Mouse (Mus musculus) heart, adult 2 months (tissue): ENCODE measurements around the gene Nek4.

Source experiments
- CTCF ChIP-seq: fragments of 200-600 bp; IDR thresholded peaks from 2 replicates; pipeline ENCODE4 v1.8.1; 2022; ENCODE audit warnings: antibody characterized with exemption, mild to moderate bottlenecking, moderate library complexity
- POLR2A ChIP-seq: fragments of 200-500 bp; IDR thresholded peaks from 2 replicates; pipeline ENCODE4 v1.6.1; 2011; ENCODE audit warnings: mild to moderate bottlenecking, low read depth, low read length, control low read depth; ENCODE audit not compliant: insufficient read depth

DNA sequence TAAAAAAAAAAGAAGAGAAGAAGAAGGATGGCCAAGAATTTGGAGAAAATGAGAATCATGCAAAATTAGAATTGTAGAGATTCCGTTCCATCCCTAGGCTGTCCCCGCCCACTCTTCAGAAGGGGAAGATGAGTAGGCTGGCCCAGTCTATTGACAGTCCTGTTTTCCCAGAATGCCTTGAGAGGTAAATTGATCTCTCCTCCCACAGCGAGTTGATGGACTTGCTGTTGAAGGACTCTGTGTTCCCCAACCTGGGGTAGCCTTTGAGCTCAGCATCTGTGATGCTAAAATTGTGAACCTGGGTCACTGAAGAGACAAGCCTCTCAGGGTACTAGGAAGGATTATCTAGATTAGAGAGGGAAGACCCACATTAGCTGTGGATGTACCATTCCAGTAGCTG lies 25.7 kb upstream of the Nek4 start:
- TF ChIP-seq POLR2A, result no peak
- TF ChIP-seq CTCF, result no peak
